Mouse (Mus musculus) liver, embryonic 14.5 days (tissue): Measurements from ENCODE around the gene Cep350.

ENCODE experiments used
- CTCF ChIP-seq: IDR thresholded peaks from 2 replicates; pipeline ENCODE4 v1.5.1; 2016; ENCODE audit warnings: antibody characterized with exemption, low read depth, control low read depth
- EP300 ChIP-seq: IDR thresholded peaks from 2 replicates; pipeline ENCODE4 v1.6.1; 2016; ENCODE audit warnings: antibody characterized with exemption, low read depth

DNA sequence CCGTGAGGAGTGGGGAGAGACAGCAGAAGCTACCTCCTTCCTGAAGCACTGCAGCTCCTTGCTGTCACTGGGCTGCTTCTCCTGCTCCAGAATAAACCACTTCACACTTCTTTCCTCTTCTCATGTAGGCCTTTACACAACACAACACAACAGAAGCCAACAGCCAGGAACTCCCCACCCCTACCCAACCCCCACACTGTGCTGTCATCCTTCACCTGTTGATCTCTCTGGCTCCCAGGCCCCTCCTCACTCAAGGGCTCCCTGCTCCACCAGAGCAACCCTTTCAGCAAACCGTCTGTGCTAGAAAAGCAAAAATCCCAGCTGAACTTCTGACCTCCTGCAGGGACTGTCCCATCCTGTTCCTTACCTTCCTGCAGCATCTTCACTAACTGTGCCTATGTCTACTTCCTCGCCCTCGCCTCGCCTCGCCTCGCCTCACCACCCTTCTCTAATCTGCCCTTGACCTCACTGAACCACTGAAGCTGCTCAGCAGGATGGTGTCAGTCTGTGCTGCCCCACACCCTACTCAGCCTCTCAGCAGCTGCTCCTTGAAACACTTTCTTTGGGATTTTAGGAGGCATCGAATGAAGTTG lies 145.3 kb downstream of the Cep350 start:
- TF ChIP-seq CTCF (no peak), EP300 (no peak)
